Mouse (Mus musculus): Measurements from ENCODE around the gene Casc3.

Gene Casc3

GRCm38 (mm10) chr11:98804605-98805004 lies at the start of gene Casc3:
TSS of gene Casc3 (plus strand) at chr11:98804905.
- in situ Hi-C loops (cut with MboI, MseI) = no loop called here

- in situ Hi-C loops (cut with MboI, MseI) = no loop called here
Observed at GRCm38 (mm10) chr11:98755726-98756380, 48.9 kb upstream of the Casc3 start.

- in situ Hi-C loops (cut with MboI, MseI) = no loop called here
Observed at GRCm38 (mm10) chr11:98756711-98757110, 48.0 kb upstream of the Casc3 start.

GRCm38 (mm10) chr11:98761939-98762338 lies 42.8 kb upstream of the Casc3 start:
- in situ Hi-C loops (cut with MboI, MseI) = no loop called here

- in situ Hi-C loops (cut with MboI, MseI) = no loop called here
Observed at GRCm38 (mm10) chr11:98762756-98763501, 41.8 kb upstream of the Casc3 start.

GRCm38 (mm10) chr11:98763502-98763861 lies 41.2 kb upstream of the Casc3 start:
- in situ Hi-C loops (cut with MboI, MseI) = no loop called here

- in situ Hi-C loops (cut with MboI, MseI) = no loop called here
Observed at GRCm38 (mm10) chr11:98764091-98764490, 40.6 kb upstream of the Casc3 start.

GRCm38 (mm10) chr11:98764746-98765145 lies 40.0 kb upstream of the Casc3 start:
- in situ Hi-C loops (cut with MboI, MseI) = no loop called here

GRCm38 (mm10) chr11:98765421-98766309 lies 39.0 kb upstream of the Casc3 start:
- in situ Hi-C loops (cut with MboI, MseI) = no loop called here

- in situ Hi-C loops (cut with MboI, MseI) = no loop called here
Observed at GRCm38 (mm10) chr11:98766346-98766745, 38.4 kb upstream of the Casc3 start.

GRCm38 (mm10) chr11:98766816-98767215 lies 37.9 kb upstream of the Casc3 start:
- in situ Hi-C loops (cut with MboI, MseI) = no loop called here

GRCm38 (mm10) chr11:98767276-98767675 lies 37.4 kb upstream of the Casc3 start:
- in situ Hi-C loops (cut with MboI, MseI) = no loop called here

GRCm38 (mm10) chr11:98767713-98768112 lies 37.0 kb upstream of the Casc3 start:
- in situ Hi-C loops (cut with MboI, MseI) = no loop called here

- in situ Hi-C loops (cut with MboI, MseI) = no loop called here
Observed at GRCm38 (mm10) chr11:98768127-98769006, 36.3 kb upstream of the Casc3 start.

- in situ Hi-C loops (cut with MboI, MseI) = no loop called here
Observed at GRCm38 (mm10) chr11:98769007-98769954, 35.4 kb upstream of the Casc3 start.

- in situ Hi-C loops (cut with MboI, MseI) = no loop called here
Observed at GRCm38 (mm10) chr11:98770096-98770975, 34.4 kb upstream of the Casc3 start.

GRCm38 (mm10) chr11:98771131-98771530 lies 33.6 kb upstream of the Casc3 start:
- in situ Hi-C loops (cut with MboI, MseI) = no loop called here

- in situ Hi-C loops (cut with MboI, MseI) = no loop called here
Observed at GRCm38 (mm10) chr11:98771844-98772525, 32.7 kb upstream of the Casc3 start.

Data from T-helper 2 cell (primary cell).